Mouse (Mus musculus) right cerebral cortex, postnatal 14 days (tissue): ENCODE results near the gene Dhx16.

Experiments
- DNase-seq: peaks from one replicate; pipeline ENCODE4 v3.0.0; 2022

Gene Dhx16

GRCm38 (mm10) chr17:35860831-35861197, 18.8 kb upstream of the Dhx16 start:
- DNase-seq, result no peak

- peak; percentile 89 for DNase-seq
Measured at GRCm38 (mm10) chr17:35861198-35861857, 18.3 kb upstream of the Dhx16 start, which contains the start of gene Nrm. Nrm (plus strand) TSS chr17:35861318.

DNA sequence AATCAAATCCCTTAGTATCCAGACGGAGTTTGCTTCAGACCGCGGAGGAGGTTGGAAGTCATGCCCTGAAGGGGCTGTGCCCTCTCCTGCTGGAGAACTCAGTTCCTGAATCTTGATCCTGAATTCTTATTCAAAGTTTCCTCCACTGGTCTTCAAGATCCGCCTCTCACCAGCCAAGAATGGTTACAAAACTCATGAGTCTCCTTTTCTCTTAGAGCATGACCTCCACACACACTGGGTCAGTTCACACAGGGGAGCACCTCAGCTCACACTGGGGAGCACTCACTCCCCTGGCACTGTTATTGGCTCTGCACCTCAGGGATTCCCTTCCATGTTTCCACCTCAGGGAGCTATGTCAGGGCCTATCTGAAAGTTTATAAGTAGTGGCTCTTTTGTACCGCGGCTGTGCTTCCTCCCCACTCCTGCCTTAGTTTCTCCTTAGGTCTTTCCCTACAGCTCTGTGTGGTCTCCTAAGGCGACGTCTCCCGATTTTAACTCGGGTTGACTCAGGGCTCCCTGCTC, 14.7 kb upstream of the Dhx16 start:
- no peak for DNase-seq

- peak; percentile 57 for DNase-seq
Measured at GRCm38 (mm10) chr17:35865481-35866280, 13.9 kb upstream of the Dhx16 start, which contains the start of gene Ppp1r18. Ppp1r18 (plus strand) TSS chr17:35865593.

DNA sequence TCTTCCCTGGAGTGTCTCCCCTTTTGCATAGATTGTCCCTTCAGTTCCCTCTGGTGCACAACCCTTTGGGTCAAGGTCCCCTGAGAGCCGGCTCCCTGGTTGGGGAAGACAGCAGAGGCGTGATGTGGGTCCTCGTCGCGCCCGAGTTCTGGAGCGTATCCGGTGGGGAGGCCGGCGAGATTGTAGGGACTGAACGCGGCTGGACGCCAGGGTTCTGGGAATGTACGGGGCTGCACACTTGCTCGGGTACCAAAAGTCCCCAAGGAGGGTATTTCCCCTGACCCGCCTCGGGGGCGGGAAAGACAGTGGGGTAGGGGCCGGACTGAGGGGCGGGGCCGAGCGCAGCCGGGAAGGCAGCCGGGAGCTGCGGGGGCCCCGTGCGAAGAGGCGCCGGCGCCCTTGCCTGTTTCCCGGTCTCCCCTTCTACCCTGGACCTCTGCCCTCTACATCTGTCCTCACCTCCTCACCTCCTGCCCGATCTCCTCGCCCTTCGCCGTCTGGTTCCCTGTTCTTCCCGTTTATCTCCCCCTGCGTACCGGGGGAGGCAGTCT, 13.3 kb upstream of the Dhx16 start:
- peak; percentile 44 for DNase-seq

- DNase-seq, result no peak
Measured at GRCm38 (mm10) chr17:35866911-35867890, 12.4 kb upstream of the Dhx16 start.

- no peak for DNase-seq
Measured at GRCm38 (mm10) chr17:35868165-35868820, 11.3 kb upstream of the Dhx16 start.

- no peak for DNase-seq
Measured at GRCm38 (mm10) chr17:35868961-35869345, 10.7 kb upstream of the Dhx16 start.

DNA sequence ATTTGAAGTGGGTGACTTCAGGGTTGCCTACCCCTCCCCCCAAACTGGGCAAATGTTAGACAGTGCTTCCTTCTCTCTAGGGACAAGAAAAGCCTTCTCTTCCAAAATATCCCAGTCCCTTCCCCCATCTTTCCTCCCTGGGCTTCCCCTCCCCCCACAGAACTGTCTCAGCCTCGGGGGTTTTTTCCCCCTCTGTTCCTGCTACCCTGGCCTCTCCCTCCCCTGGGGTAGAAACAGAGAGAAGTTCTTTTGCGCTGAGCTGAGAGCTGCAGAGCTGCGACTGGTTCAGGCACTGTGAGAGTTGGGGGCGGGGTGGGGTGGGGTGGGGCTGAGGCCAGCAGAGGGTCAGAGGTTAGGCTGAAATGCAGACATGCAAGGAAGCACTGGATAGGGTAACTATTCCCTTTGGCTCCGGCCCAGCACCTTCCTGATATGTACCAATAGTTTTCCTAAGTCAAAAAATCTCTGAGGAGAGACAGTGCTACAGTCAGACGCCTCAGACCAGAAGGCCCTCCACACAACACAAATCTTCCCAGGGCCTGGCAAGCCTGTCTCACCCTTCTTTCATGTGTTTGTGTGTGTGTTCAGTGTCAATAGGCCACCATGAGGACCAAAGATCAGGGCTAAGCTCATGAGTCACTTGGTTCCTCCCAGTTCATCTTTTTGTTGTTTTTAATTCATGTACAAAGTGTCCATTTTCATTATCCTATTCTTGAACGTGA, 10.1 kb upstream of the Dhx16 start:
- no peak for DNase-seq

DNA sequence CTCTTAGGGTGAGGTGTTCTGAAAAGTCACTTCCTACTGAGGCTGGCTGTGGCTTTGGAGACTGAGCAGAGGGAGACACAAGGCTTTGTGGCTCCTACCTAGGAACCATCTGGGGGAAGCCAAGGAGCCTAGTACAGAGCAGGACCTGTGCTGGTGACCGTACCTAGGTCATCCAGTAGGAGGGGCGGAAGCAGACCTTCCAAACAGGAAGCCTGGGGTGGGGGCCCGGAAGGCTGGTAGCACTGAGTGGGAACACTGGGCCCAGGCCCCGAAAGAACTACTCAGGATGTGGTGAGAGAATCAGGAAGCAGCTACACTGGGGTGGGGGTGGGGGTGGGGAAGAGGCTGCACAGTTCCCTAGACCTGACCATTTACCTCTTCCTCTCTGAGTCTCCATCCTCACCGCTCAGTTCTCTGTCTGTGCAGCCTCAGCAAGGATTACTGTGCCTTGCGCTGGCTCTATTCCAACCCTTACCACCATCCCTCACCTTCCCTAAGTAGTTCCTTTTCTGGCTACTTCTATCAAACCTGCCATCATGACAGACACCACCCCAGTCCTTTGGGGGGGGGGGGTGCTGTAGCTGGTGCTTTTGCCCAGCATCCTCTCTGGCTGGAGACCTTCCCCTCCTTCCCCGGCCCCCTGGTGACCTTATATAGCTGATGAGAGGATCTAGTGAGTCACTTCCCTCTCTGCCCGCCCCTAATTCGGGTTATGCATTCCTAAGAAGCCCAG, 9.3 kb upstream of the Dhx16 start:
- peak; percentile 46 for DNase-seq

DNA sequence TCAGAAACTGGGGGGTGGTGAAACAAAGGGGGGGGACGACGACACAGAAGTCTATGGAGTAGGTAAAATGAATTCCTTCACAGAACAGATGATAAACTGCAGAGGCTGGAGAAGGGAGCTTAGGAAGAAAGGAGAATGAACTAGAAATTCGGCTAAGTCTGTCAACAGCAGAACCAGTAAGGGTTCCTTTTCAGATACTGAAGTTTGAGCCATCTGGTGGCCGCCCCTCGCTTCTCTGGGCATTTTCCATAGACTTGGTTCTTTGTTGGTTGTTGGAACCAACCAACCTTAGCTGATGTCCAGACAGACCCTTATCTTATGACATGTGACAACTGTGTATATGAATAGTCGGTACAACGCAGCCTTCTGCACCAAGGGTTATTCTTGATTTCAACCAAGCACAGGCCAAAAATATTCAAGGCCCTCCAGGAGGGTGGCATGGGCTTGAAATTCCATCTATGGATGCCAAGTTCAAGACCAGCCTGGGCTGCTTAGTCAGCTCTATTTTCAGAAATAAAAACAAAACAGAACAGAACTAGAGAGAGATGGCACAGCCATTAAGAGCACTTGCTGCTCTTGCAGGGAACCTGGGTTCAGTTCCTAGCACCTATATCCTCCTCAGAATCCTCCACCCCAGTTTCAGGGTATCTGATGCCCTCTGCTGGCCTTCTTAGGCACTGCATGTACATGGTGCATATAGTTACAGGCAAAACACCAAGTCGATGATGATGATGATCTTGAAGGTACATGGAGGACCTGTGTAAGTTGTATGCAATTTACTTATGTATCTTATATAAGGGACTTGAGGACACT, 8.5 kb upstream of the Dhx16 start:
- no peak for DNase-seq

GRCm38 (mm10) chr17:35873774-35874519, 5.7 kb upstream of the Dhx16 start:
- peak; percentile 87 for DNase-seq

GRCm38 (mm10) chr17:35874721-35875120, 4.9 kb upstream of the Dhx16 start:
- peak; percentile 61 for DNase-seq

DNA sequence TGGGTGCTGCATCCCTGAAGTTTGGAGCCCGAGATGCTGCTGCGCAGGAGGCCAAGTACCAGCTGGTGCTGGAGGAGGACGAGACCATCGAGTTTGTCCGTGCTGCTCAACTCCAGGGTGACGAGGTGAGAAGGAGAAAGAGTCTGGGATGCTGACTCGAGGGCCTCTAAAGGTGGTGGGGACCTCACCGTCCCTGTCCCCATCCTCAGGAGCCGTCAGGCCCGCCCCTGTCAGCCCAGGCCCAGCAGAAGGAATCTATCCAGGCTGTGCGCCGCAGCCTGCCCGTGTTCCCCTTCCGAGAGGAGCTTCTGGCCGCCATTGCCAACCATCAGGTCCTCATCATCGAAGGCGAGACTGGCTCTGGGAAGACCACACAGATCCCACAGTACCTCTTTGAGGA, 3.3 kb downstream of the Dhx16 start:
- no peak for DNase-seq

DNA sequence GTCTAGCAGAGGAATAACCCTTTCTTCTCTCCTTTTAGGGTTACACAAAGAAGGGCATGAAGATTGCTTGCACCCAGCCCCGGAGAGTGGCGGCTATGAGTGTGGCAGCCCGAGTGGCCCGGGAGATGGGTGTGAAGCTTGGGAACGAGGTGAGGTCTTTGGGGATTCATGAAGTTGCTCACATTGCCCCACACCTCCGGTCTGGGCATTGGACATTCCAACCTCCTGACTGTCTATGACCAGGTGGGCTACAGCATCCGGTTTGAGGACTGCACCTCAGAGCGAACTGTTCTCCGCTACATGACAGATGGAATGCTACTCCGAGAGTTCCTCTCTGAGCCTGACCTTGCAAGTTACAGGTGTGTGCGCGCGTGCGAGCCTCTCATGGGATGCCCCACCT, 4.2 kb downstream of the Dhx16 start:
- DNase-seq, result no peak

GRCm38 (mm10) chr17:35887725-35888124, 8.1 kb downstream of the Dhx16 start:
- DNase-seq, result no peak

DNA sequence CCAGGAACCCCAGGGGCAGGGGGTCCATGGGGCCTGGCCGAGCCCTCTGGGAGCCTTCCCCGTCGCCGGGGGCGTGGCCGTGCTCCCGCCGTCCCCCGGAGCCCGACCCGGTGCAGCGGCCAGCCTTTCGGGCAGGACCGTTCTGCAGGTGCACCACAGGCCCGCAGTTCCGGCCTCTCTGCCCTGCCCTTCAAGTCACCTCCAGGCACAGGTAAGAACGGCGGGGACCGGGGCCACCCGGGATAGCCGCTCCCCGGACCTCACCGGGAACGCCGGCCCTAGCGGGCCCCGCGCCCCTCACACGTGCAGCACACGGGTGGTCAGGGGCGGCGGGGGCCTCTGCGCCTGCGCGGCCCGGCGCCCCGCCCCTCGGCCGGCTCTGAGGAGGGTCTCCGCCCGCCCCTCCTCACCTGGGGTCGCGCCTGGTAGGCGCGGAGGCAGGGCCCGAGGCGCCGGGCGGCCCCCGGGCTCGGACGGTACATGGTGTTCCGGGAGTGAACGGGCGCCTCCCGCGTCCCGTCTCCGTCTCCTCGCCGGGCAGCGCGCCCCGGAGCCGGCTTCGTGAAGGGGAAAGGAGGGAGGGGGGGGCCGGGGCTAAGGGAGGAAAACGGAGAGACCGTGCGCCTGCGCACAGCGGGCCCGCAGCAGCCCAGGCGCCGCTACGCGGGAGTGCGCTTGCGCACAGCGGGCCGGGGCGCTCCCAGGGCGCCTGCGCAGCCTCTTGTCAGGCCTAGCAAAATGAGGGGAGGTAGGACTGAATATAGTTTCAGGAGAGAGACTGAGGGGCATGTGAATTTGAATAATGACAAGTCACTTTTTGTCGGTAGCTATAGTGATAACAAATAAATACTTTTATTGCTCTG, 17.4 kb downstream of the Dhx16 start, which contains the start of gene 2310061I04Rik:
2310061I04Rik (minus strand) TSS at position 651 of the 863 bp plus-strand sequence.
- DNase-seq, result peak; percentile 88
